ENCODE assay signal across 24 mouse cellular contexts in the genomic region with DNA sequence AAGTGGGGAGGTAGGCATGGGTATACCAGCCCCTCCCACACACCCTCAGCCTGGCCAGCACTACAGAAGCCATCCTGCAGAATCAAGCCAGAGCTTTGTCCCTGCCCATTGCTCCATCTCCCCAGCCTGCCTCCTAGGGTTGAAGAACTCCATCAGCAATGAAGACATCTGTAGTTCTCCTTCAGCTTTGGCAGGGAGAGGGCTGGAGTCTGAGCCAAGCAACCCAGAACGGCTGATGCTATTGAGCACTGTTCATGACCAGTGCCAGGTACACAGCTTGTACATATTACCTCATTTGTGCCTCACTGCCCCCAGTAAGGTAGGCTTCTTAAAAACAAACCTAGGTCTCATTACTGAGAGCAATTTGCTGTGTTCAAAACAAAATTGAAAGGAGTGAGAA.
"Had no signal": no experiment of that assay in that cellular context is flagged by ENCODE, and none has a peak within 500 bp of the region (broad histone marks: within the 10 kb centered on the region; RNA-seq: fewer than 3 reads in every experiment).

No protein-coding gene starts in this region.

- H3K36me3 ChIP-seq: heart, embryonic 13.5 days; heart, embryonic 15.5 days; hindbrain, embryonic 13.5 days; hindbrain, embryonic 15.5 days; kidney, embryonic 15.5 days; limb, embryonic 12.5 days; liver, embryonic 13.5 days; liver, embryonic 15.5 days had no signal

- H3K4me3 ChIP-seq: heart, adult 2 months; heart, embryonic 13.5 days; heart, embryonic 15.5 days; hindbrain, embryonic 13.5 days; hindbrain, embryonic 15.5 days; kidney, embryonic 15.5 days; limb, embryonic 12.5 days; liver, embryonic 13.5 days; liver, embryonic 15.5 days had no signal

- H3K9me3 ChIP-seq: heart, embryonic 13.5 days; heart, embryonic 15.5 days; hindbrain, embryonic 13.5 days; hindbrain, embryonic 15.5 days; kidney, embryonic 15.5 days; limb, embryonic 12.5 days; liver, embryonic 13.5 days; liver, embryonic 15.5 days had no signal

- H3K27me3 ChIP-seq: heart, embryonic 15.5 days; hindbrain, embryonic 15.5 days; liver, embryonic 13.5 days; liver, embryonic 15.5 days had no signal

- H3K4me1 ChIP-seq: kidney, embryonic 15.5 days; liver, embryonic 13.5 days; liver, embryonic 15.5 days had no signal

- DNase-seq: gastrocnemius, postnatal 14 days; gastrocnemius, postnatal 36 days; heart, adult 11 months; heart, adult 2 months; heart, postnatal 14 days; heart, postnatal 36 days; kidney, adult 11 months; kidney, adult 2 months; kidney, adult 9 months; kidney, postnatal 14 days; kidney, postnatal 36 days; layer of hippocampus, postnatal 36 days; liver; liver, embryonic 13.5 days; liver, postnatal 0 days had no signal

- H3K27ac ChIP-seq: heart, adult 2 months; heart, embryonic 13.5 days; heart, embryonic 15.5 days; hindbrain, embryonic 13.5 days; hindbrain, embryonic 15.5 days; hindbrain, postnatal 0 days; kidney, embryonic 15.5 days; kidney, postnatal 0 days; limb, embryonic 12.5 days; liver, embryonic 13.5 days; liver, embryonic 15.5 days had no signal
